Mouse (Mus musculus): ENCODE data around the gene Ube2a. TPM values are rescaled to one million over a fixed set of nuclear protein-coding genes. Genes with fewer than 3 reads are reported as not detected.
"Not testable (repeated sequence)": the region's sequence is repeated elsewhere in the genome, so short reads cannot be mapped to it uniquely, and the experiment has no call there.

Gene Ube2a
- polyA plus RNA-seq, 1 experiment from 2014 or later: 129 TPM

DNA sequence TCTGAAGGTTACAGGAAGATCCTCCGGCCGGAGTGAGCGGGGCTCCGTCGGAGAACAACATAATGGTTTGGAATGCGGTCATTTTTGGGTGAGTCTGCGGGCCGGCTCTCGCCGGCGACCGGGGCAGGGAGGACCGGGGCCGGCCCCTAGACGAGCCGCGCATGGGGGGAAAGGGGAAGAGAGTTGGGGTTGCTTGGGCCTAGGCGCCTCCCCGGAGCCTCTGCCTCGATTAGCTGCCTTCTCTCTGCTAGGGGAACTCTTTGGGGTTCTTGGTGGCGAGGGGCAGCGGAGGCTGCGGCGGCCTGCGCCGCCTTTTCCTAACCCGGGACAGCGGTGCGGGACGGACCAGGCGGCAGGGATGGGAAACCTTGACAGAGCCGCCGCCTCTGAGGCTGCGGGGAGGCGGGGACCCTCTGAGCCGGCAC is 1.0 kb downstream of the Ube2a start:
- H3K4me3 ChIP-seq (ENCODE audit: low read depth, low read length): peak overlapping the region; percentile 66
- H3K27me3 ChIP-seq (ENCODE audit: control insufficient read depth, insufficient read depth, low read length): no peaks in the 10 kb centered on the region
- peak overlapping the region; percentile 69 for H3K9ac ChIP-seq (replicated peaks; ENCODE audit: low read depth, low read length)
- H3K27ac ChIP-seq (ENCODE audit: low read depth, low read length): peak overlapping the region; percentile 73
- no peaks in the 10 kb centered on the region for H3K9me3 ChIP-seq (ENCODE audit: control insufficient read depth, low read length)
- H3K4me1 ChIP-seq (ENCODE audit: control insufficient read depth, insufficient read depth, low read length): 0 out of 2 replicates have a peak, but pooled peaks cover 4% of the 10 kb centered on the region
- peak overlapping the region; percentile 47 for H3K4me2 ChIP-seq (ENCODE audit: low read depth, low read length)
- no peaks in the 10 kb centered on the region for H3K36me3 ChIP-seq (ENCODE audit: control insufficient read depth, insufficient read depth, low read length)
- WGBS: 12% methylated on average over 31 of the region's 36 CpGs
- ATAC-seq (ENCODE audit: low read depth): peak; percentile 52

DNA sequence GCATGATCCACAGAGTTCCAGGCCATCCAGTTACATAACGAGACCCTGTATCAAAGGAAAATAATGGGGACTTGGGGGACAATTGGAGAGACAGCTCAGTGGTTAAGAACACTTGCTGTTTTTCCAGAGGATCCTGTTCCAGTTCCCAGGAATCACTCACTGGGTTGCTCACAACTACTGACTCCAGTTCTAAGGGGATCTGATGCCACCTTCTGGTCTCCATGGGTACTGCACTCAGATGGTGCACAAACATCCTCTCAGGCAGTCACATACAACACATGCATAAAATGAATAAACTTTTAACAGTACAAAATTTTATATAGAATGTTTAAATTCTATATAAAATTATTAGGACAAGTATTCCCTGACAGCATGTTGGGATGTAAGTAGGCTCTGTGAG is 11.0 kb downstream of the Ube2a start:
- Histone ChIP-seq H3K9ac (replicated peaks; ENCODE audit: low read depth, low read length) (no peak overlapping the region), H3K36me3 (ENCODE audit: control insufficient read depth, insufficient read depth, low read length) (no peaks in the 10 kb centered on the region), H3K9me3 (ENCODE audit: control insufficient read depth, low read length) (0 out of 2 replicates have a peak, but pooled peaks cover 3% of the 10 kb centered on the region), H3K27ac (ENCODE audit: low read depth, low read length) (no peak overlapping the region), H3K27me3 (ENCODE audit: control insufficient read depth, insufficient read depth, low read length) (no peaks in the 10 kb centered on the region), H3K4me2 (ENCODE audit: low read depth, low read length) (no peak overlapping the region), H3K4me3 (ENCODE audit: low read depth, low read length) (no peak overlapping the region), H3K4me1 (ENCODE audit: control insufficient read depth, insufficient read depth, low read length) (no peaks in the 10 kb centered on the region)
- WGBS: 88% methylated on average over 1 of the region's 1 CpGs
- ATAC-seq (ENCODE audit: low read depth): no peak

DNA sequence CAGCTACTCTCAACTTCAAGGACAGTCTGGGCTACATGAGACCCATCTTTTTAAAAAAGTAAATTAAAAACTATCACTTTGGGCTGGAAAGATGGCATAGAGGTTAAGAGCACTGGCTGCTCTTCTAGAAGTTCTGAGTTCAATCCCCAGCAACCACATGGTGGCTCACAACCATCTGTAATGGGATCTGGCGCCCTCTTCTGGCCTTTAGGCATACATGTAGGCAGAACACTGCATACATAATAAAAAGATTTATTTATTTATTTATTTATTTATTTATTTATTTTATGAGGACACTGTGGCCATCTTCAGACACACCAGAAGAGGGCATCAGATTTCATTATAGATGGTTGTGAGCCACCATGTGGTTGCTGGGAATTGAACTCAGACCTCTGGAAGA is 25.2 kb downstream of the Ube2a start:
- H3K4me3 ChIP-seq (ENCODE audit: low read depth, low read length); H3K9ac ChIP-seq (replicated peaks; ENCODE audit: low read depth, low read length); ATAC-seq (ENCODE audit: low read depth); H3K27me3 ChIP-seq (ENCODE audit: control insufficient read depth, insufficient read depth, low read length); H3K9me3 ChIP-seq (ENCODE audit: control insufficient read depth, low read length); H3K4me2 ChIP-seq (ENCODE audit: low read depth, low read length); H3K36me3 ChIP-seq (ENCODE audit: control insufficient read depth, insufficient read depth, low read length); H3K27ac ChIP-seq (ENCODE audit: low read depth, low read length); H3K4me1 ChIP-seq (ENCODE audit: control insufficient read depth, insufficient read depth, low read length): not testable (repeated sequence)
- WGBS: 33% methylated on average over 1 of the region's 1 CpGs

- H3K27me3 ChIP-seq (ENCODE audit: control insufficient read depth, insufficient read depth, low read length): no peaks in the 10 kb centered on the region
- no peaks in the 10 kb centered on the region for H3K36me3 ChIP-seq (ENCODE audit: control insufficient read depth, insufficient read depth, low read length)
- H3K4me1 ChIP-seq (ENCODE audit: control insufficient read depth, insufficient read depth, low read length): no peaks in the 10 kb centered on the region
- no peak for ATAC-seq (ENCODE audit: low read depth)
- peak overlapping the region; percentile 50 for H3K4me3 ChIP-seq (ENCODE audit: low read depth, low read length)
- H3K9me3 ChIP-seq (ENCODE audit: control insufficient read depth, low read length): no peaks in the 10 kb centered on the region
- peak overlapping the region; percentile 82 for H3K27ac ChIP-seq (ENCODE audit: low read depth, low read length)
- H3K4me2 ChIP-seq (ENCODE audit: low read depth, low read length): peak overlapping the region; percentile 42
- H3K9ac ChIP-seq (replicated peaks; ENCODE audit: low read depth, low read length): peak overlapping the region; percentile 62
- WGBS: 27% methylated on average over 3 of the region's 3 CpGs
These were observed 28.0 kb downstream of the Ube2a start for GRCm38 (mm10) chrX:36901655-36902054.

DNA sequence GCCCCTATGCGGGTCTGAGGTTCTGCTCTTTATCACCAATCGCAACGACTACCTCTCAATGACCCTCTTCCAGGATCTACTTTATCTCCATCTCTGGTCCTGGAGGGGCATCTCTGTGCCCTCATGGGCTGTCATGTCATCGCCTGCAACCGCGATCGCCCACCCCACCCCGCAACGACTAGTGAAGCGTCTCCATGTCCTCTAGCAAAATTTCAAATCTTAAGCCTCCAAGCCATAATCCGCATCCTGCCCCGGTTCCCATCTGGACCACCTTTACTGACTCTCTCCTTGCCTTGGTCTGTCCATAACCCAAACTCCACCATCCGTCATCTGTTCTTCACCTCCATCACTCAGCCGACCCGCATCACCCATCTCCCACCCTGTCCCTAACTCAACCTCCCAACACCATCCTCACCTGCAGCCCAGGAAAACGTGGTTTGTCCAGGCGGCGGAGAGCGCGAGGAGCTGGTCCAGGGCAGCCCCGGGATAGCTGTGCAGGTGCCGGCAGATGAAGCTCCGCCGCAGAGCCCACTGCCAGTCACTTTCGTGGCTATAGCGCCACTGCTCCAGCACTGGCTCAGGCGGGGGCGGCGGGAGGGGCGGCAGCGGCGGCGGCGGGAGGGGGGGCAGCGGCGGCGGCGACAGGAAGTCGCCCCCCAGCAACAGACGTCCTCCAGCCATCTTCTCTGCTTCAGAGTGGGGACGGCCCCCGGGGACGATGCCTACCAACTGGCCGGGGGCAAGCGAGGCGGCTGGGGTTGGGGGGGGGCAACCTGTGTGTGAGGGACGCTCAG is 28.8 kb downstream of the Ube2a start, which contains the start of gene Nkrf:
Nkrf (minus strand) TSS at position 579 of the 794 bp plus-strand sequence.
- Histone ChIP-seq H3K27me3 (ENCODE audit: control insufficient read depth, insufficient read depth, low read length) (no peaks in the 10 kb centered on the region), H3K4me1 (ENCODE audit: control insufficient read depth, insufficient read depth, low read length) (no peaks in the 10 kb centered on the region), H3K4me2 (ENCODE audit: low read depth, low read length) (peak within 1 kb of the TSS; percentile 50), H3K9ac (replicated peaks; ENCODE audit: low read depth, low read length) (peak within 1 kb of the TSS; percentile 62), H3K27ac (ENCODE audit: low read depth, low read length) (peak within 1 kb of the TSS; percentile 82), H3K9me3 (ENCODE audit: control insufficient read depth, low read length) (no peaks in the 10 kb centered on the region), H3K36me3 (ENCODE audit: control insufficient read depth, insufficient read depth, low read length) (no peaks in the 10 kb centered on the region), H3K4me3 (ENCODE audit: low read depth, low read length) (peak within 1 kb of the TSS; percentile 50)
- WGBS: 15% methylated on average over 31 of the region's 47 CpGs
- ATAC-seq (ENCODE audit: low read depth): peak; percentile 76

- 23% methylated on average over 25 of the region's 32 CpGs for WGBS
- Histone ChIP-seq H3K36me3 (ENCODE audit: control insufficient read depth, insufficient read depth, low read length) (no peaks in the 10 kb centered on the region), H3K9me3 (ENCODE audit: control insufficient read depth, low read length) (no peaks in the 10 kb centered on the region), H3K27ac (ENCODE audit: low read depth, low read length) (peak overlapping the region; percentile 82), H3K4me3 (ENCODE audit: low read depth, low read length) (peak overlapping the region; percentile 50), H3K4me2 (ENCODE audit: low read depth, low read length) (peak overlapping the region; percentile 50), H3K4me1 (ENCODE audit: control insufficient read depth, insufficient read depth, low read length) (no peaks in the 10 kb centered on the region), H3K27me3 (ENCODE audit: control insufficient read depth, insufficient read depth, low read length) (no peaks in the 10 kb centered on the region), H3K9ac (replicated peaks; ENCODE audit: low read depth, low read length) (peak overlapping the region; percentile 62)
- peak; percentile 94 for ATAC-seq (ENCODE audit: low read depth)
These were observed 29.5 kb downstream of the Ube2a start for GRCm38 (mm10) chrX:36903115-36903768.

DNA sequence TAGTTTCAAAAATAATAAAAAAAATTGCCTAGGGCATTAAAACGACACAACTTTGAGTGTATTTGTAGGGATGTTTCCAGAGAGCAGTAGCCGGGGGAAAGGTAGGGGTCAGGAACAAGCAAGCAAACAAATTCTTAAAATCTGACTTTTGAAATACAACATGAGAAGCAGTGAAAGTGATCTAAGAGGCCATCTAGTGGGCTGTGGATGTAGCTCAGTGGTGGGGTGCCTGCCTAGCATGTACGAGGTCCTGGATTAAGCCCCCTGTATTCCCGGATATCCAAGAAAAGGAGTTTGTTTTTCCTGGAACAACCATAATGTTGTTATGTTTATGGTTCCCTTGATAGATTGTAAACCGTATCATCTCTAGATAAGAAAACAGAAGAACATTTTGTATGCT is 32.8 kb downstream of the Ube2a start:
- 41% methylated on average over 5 of the region's 5 CpGs for WGBS
- ATAC-seq (ENCODE audit: low read depth): no peak
- no peak overlapping the region for H3K27ac ChIP-seq (ENCODE audit: low read depth, low read length)
- H3K4me2 ChIP-seq (ENCODE audit: low read depth, low read length): no peak overlapping the region
- no peaks in the 10 kb centered on the region for H3K27me3 ChIP-seq (ENCODE audit: control insufficient read depth, insufficient read depth, low read length)
- H3K4me3 ChIP-seq (ENCODE audit: low read depth, low read length): no peak overlapping the region
- no peak overlapping the region for H3K9ac ChIP-seq (replicated peaks; ENCODE audit: low read depth, low read length)
- no peaks in the 10 kb centered on the region for H3K4me1 ChIP-seq (ENCODE audit: control insufficient read depth, insufficient read depth, low read length)
- no peaks in the 10 kb centered on the region for H3K36me3 ChIP-seq (ENCODE audit: control insufficient read depth, insufficient read depth, low read length)
- H3K9me3 ChIP-seq (ENCODE audit: control insufficient read depth, low read length): no peaks in the 10 kb centered on the region

DNA sequence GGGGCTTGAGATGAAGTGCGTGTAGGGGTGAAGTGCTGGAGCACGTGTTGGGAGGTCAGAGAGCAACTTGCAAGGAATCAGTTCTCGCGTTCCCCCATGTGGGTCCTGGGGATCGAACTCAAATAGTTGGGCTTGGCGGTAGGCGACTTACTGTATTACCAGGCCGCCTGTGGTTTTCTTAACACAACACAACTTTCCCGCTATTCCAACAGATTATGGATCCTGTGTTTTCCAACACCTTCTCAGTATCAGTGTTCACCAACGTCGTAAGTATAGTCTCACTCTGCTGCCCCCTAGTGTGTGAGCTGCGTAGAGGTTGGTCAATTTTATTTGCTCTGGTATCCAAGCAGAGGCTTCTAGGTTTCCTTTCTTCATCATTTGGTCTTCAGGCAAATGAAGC is 37.6 kb downstream of the Ube2a start:
- H3K4me2 ChIP-seq (ENCODE audit: low read depth, low read length): no peak overlapping the region
- 43% methylated on average over 12 of the region's 12 CpGs for WGBS
- H3K4me3 ChIP-seq (ENCODE audit: low read depth, low read length): no peak overlapping the region
- H3K36me3 ChIP-seq (ENCODE audit: control insufficient read depth, insufficient read depth, low read length): no peaks in the 10 kb centered on the region
- no peaks in the 10 kb centered on the region for H3K4me1 ChIP-seq (ENCODE audit: control insufficient read depth, insufficient read depth, low read length)
- H3K9me3 ChIP-seq (ENCODE audit: control insufficient read depth, low read length): no peaks in the 10 kb centered on the region
- no peak overlapping the region for H3K9ac ChIP-seq (replicated peaks; ENCODE audit: low read depth, low read length)
- ATAC-seq (ENCODE audit: low read depth): 0 out of 2 replicates have a peak, but pooled peaks have one; percentile 31
- no peaks in the 10 kb centered on the region for H3K27me3 ChIP-seq (ENCODE audit: control insufficient read depth, insufficient read depth, low read length)
- no peak overlapping the region for H3K27ac ChIP-seq (ENCODE audit: low read depth, low read length)

DNA sequence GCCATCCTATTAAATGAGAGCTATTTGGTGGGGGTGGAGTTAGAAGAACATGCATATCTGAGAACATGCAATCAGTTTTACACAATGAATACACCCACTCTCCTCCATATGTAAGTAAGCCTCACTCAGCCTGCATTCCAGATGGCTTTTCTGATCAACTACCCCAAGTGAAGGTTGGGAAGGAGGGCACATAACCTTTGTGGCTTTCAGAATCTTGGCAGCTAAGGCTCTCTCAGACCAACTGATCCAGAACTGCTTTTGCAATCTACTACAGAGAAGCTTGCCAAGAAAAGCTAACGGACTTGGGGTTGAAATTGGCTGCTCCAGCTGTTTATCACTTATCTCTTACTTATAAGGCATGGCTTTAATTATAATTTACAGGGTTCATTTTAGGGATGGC is 44.0 kb downstream of the Ube2a start:
- 77% methylated on average over 1 of the region's 1 CpGs for WGBS
- Histone ChIP-seq H3K27ac (ENCODE audit: low read depth, low read length) (no peak overlapping the region), H3K9ac (replicated peaks; ENCODE audit: low read depth, low read length) (no peak overlapping the region), H3K4me1 (ENCODE audit: control insufficient read depth, insufficient read depth, low read length) (no peaks in the 10 kb centered on the region), H3K4me2 (ENCODE audit: low read depth, low read length) (no peak overlapping the region), H3K36me3 (ENCODE audit: control insufficient read depth, insufficient read depth, low read length) (no peaks in the 10 kb centered on the region), H3K27me3 (ENCODE audit: control insufficient read depth, insufficient read depth, low read length) (no peaks in the 10 kb centered on the region), H3K4me3 (ENCODE audit: low read depth, low read length) (no peak overlapping the region), H3K9me3 (ENCODE audit: control insufficient read depth, low read length) (no peaks in the 10 kb centered on the region)
- ATAC-seq (ENCODE audit: low read depth): no peak
